Mouse (Mus musculus): ENCODE data around the gene Tcstv1.
"Not testable (repeated sequence)": the region's sequence is repeated elsewhere in the genome, so short reads cannot be mapped to it uniquely, and the experiment has no call there.

DNA sequence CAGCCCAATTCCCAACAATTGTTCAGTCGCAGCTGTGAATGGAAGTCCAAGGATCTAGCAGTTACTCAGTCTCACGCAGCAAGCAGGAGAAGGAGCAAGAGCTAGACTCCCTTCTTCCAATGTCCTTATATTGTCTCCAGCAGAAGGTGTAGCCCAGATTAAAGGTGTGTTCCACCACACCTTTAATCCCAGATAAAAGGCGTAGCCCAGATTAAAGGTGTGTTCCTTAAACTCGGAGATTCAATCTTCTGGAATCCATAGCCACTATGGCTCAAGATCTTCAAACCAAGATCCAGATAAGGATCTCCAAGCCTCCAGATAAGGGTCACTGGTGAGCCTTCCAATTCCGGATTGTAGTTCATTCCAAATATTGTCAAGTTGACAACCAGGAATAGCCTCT is 34.6 kb upstream of the Tcstv1 start, which contains the start of gene Gm21761:
- not testable (repeated sequence) for TF ChIP-seq MYOG (IDR thresholded peaks at IDR 0.05; ENCODE audit: control insufficient read depth in 1 of 3, insufficient read depth in 1 of 3, insufficient read length in 2 of 3, low read depth in 2 of 3); POLR2A (IDR thresholded peaks at IDR 0.05; ENCODE audit: insufficient read length, low read depth); USF1 (IDR thresholded peaks at IDR 0.05; ENCODE audit: low read depth)

All from myocyte (in vitro differentiated cells).